Mouse (Mus musculus) stomach, embryonic 14.5 days (tissue): ENCODE data around the gene Cpm. TPM values are rescaled to one million over a fixed set of nuclear protein-coding genes. Genes with fewer than 3 reads are reported as not detected.

Source experiments
- polyA plus RNA-seq: library from polyadenylated mRNA; unstranded; fragments of >200 nt; fragmentation: Nextera tagmentation; extraction: Ambion mirVana; gene quantifications from 2 replicates; pipeline ENCODE4 v1.2.1, GENCODE M21; 2014

The Cpm gene
- polyA plus RNA-seq, 1 experiment from 2014 or later = 95.8 TPM

Other genes with a start within 250 kb of the Cpm start
- gene Cpsf6, start 249.5 kb upstream of the Cpm start, polyA plus RNA-seq = 173 and 185 TPM in 2 replicates
- 50.2 and 54.1 TPM in 2 replicates for gene Mdm2, start 81.3 kb downstream of the Cpm start, polyA plus RNA-seq
- gene Slc35e3, start 116.9 kb downstream of the Cpm start, polyA plus RNA-seq = 13.0 and 13.1 TPM in 2 replicates
- gene Nup107, start 163.2 kb downstream of the Cpm start, polyA plus RNA-seq = 61.7 and 62.6 TPM in 2 replicates
- gene Rap1b, start 216.5 kb downstream of the Cpm start, polyA plus RNA-seq = 178 and 194 TPM in 2 replicates